Mouse (Mus musculus) layer of hippocampus, postnatal 10 days (tissue): ENCODE data around the gene Selenof. TPM values are rescaled to one million over a fixed set of nuclear protein-coding genes. Genes with fewer than 3 reads are reported as not detected.

Experiments used
- DNase-seq, 2 experiments: peaks; one replicate each; pipeline ENCODE4 v3.0.0; 2021; ENCODE audit warnings: low spot score in 2 of 2
- total RNA-seq, 2 experiments: library from RNA; stranded (reverse); gene quantifications; 2 replicates each; pipeline ENCODE4 v1.2.3; 2021

Gene Selenof
- total RNA-seq, 2 experiments from 2014 or later = 293 to 294 TPM

DNA sequence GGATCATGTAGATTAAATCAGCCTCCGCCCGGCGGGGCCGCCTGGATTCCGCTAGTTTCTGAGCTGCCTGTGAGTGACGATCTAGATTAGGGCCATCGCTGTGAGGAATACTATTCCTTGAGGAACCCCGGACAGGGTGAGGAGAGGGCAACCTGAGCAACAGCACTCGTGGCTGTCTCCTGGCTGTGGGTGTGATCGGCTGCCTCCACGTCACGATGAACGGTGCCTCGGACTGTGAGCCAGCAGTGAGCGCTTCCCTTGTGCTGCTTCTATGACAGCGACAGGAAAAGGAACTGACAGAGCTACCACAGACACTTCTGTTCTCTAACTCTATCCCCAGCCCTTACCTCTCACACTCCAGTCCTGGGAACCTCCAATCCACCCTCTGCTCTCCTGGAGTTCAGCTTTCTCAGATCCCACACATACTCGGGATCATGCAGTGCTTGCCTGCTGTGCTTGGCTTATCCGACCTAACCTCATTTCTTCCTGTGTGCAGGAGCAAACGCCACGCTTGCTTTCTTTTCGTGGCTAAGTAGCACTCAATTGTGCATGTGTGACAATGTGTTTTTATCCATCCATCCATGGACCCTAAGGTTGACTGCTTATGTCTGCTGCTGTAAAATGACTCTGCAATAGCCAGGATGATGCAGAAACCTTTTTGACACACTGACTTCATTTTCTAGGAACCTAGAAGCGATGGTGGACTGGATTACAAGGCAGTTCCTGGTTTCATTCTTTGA is 8.4 kb upstream of the Selenof start:
- peak; percentile 21 to 45 for DNase-seq

- no peak for DNase-seq
Measured at GRCm38 (mm10) chr3:144563916-144564315, 6.2 kb upstream of the Selenof start.

GRCm38 (mm10) chr3:144565212-144565611 is 4.9 kb upstream of the Selenof start:
- DNase-seq = no peak

DNA sequence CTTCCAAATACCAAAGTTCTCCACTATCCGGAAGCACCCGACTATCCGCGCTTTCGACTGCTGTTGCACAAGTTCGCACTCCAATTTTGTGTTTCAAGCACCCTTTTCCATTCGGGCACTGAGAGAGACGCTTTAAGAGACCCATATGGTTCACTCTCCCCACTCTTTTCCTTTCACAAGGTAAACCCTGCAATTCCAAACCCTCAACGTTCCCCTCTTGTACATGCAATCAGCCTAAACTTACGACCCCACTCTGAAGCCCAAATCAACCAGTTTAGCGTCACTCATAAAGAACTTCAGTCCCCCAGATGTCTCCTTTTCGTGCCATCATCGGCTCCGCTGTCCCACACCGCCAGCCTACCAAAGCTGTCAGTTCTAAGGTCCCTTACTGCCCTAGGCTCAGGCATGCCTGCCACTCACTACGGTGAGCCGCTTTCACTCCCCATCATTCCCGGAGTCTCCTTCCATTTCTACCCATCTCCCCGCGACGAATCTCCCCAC is 1.2 kb upstream of the Selenof start:
- peak; percentile 26 to 44 for DNase-seq

DNA sequence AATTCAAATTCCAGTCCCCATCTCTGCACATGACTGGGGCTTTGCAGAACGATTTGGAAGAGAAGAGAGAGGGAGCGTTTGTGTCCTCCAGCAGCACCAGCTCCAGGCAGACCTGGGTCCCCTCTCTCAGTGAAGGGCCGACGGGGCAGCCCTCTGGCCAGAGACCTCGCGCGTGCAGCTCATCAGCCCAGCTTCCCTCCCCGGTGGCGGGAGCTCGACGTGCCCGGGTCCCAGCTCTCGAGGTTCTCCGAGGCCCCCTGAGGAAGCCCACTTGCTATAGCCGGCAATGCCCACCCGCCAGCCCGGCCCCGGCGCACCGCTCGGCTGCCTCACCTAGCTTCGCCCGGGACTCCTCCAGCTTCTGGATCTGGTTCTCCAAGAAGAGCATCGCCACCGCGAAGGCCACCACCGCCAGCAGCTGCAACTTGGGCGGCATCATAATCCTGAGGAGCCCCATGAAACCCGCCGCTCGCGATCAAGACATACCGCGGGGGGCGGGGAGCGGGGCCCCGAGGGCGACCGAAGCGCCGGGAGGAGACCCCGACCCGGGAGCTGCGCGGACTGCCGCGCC is 618 bp upstream of the Selenof start:
- DNase-seq = peak in 1 of 2 experiments; percentile 56

DNA sequence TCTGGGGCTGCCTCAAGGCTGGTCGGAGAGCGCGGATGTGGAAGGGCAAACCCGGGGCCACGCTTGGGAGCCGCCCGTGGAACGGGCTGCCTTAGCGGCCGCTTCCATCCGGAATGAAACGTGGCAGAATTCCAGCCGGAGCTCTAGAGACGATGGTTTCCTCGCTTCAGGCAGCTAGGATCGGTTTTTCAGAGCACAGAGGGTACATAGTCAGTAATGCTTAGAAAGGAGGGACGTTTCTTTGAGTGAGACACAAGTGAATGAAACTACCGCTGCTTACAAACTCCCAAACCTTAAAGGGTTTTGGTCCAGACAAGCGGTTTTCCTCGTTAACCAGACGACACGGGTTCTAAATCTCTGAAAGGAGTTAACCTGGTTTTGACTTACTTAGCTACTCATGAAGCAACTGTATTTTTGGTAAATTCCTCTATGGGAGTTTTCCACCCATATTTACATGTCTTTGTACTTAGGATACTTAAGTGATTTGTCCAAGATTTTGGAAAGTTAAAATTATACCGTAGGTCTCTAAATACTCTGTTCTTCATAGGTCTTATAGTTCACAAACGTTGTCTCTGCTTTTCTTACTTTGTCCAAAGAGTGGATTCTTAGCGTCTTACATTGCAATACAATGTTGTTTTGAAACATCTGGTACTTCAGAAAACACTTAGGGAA is 848 bp downstream of the Selenof start:
- no peak for DNase-seq

- DNase-seq = no peak
Measured at GRCm38 (mm10) chr3:144574256-144574655, 4.2 kb downstream of the Selenof start.

GRCm38 (mm10) chr3:144577366-144578340 is 7.5 kb downstream of the Selenof start:
- no peak for DNase-seq

- DNase-seq = no peak
Measured at GRCm38 (mm10) chr3:144578921-144579320, 8.8 kb downstream of the Selenof start.

DNA sequence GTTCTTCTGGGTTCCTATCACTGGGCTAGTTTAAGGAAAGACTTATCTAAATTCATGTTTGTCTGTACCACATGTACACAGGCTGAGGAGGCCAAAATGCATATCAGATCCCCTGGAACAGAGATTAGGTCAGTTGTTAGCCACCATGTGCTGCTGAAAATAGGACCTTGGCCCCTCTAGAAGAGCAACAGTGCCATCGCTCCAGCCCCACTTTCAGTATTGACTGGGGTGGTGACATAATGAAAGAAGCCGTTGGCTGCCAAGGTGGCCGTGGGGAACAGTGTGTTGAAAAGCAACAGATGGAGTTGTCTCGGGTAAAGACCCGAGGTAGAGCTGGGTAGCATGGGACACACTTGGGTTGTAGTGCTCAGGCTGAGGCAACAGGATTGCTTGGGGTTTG is 9.7 kb downstream of the Selenof start:
- DNase-seq = no peak

DNA sequence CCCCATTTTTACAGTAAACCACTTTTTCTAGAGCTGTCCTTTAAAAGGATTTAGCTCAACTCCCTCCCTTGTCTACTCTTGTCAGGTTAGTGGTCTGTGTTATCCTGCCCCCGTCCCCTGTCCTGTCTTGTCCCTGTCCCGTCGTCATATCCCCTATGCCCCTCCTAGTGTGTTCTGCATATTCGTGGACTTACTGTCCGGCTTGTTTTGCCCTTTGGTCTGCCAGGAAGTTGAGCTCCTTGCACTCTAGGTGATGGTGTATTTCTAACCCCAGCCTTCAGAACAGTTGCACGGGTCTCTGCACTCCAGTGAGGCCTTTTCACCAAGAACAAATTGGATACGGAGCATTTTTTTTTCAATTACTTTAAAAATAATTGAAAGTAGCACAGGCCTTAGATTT is 10.2 kb downstream of the Selenof start:
- no peak for DNase-seq

DNA sequence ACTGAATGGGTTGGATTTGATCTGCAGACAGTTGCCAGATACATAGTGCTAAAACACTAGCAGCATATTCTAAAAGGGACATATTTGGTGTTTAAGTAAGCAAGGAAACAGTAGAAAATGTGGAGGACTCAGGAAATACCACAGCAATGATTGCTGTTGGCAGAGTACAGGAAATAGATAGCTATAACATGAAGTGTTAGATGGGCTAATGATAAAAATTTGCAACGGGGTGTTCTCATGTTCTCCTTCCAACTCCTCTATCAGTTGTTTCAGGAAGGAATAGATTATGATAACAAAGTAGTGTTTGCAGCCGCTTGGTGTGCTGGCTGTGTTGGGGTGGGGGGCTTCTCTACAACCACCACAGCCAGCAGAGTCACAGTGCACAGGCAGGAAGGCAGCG is 11.7 kb downstream of the Selenof start:
- no peak for DNase-seq

- DNase-seq = no peak
Measured at GRCm38 (mm10) chr3:144582306-144582705, 12.2 kb downstream of the Selenof start.

- DNase-seq = no peak
Measured at GRCm38 (mm10) chr3:144583789-144584188, 13.7 kb downstream of the Selenof start.

GRCm38 (mm10) chr3:144584789-144585553 is 14.9 kb downstream of the Selenof start:
- DNase-seq = no peak

GRCm38 (mm10) chr3:144586731-144587130 is 16.6 kb downstream of the Selenof start:
- DNase-seq = no peak

DNA sequence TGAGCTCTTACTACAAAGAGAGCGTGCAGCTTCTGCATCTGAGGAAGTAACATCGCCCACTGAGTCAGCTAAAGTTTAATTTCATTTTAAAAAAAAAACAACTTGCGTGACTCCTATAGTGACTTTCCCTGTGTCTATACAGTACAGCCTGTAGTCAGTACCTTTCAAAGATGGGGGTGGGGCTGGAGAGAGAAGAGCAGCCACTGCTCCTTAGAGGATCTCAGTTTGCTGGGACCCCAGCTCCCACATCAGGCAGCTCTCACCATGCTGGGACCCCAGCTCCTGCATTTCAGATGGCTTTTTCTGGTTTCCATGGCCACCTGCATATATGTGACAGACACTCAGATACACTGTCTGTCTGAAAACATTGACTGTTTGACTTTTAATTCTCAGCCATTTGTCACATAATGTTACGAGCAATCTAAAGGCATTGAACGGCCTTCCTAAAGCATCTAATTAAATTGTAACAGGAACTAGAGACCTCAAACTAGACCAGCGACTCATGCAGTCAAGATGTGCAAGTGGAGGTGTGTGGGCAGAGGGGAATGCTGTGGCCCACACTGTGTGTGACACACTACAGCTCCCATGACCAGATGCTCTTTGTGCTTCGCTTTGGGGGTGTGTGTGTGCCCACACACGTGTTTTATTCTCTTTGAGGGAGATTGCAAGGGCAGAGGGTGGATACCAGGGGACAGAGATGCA is 19.2 kb downstream of the Selenof start:
- no peak for DNase-seq

DNA sequence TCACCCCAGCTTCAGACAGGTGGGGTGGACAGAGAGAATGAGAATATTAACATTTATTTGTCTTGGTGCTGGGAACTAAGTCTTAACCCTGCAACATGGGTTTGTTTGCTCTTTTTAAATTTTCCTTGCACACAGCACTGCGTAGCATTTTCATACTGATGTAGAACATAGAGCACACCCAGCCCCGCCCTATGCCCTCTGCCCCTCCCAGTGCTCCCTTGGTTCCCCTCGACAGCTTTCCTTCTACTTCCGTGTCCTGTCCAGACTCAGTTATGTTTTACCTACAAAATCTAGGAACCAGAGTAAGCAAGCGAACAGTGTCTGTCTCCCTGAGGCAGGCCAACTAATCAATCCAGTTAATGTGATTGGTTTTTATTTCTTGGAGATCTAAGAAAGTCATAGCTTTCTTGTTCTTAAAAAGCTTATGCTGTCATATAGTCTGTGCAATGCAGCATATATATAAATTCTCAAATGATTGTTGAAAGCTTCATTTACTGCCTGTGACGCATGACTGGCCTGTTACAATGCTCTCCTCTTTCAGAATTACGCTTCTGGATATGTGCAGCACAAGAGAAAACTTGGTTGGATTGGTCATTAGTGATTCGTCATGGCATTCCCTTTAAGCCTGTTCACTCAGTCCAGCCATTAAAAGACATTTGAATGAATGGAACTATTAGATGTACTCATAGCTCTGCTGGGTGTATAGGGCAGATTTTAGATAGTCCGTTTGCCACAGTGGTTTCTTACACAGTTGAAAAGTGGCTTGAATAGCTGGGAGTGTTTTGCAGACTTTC is 23.1 kb downstream of the Selenof start:
- no peak for DNase-seq

DNA sequence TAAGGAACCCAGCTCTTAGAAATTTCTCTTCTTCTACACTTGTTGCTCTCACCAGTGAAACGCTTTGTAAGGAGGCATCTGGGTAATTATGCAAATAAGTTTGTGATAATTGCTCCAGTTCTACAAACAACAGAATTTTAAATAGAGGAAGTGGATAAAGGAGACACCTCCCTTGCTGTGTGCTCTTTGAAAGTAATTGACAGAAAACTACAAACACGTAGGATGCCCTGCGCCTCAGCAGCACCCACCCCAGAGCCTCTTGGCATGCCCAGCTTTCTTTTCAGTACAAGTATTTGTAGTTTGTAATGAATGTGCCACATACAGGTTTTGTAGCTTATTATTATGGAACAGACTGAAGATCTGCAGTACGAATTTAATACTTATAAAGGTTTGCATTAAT is 27.0 kb downstream of the Selenof start:
- no peak for DNase-seq
